Mouse (Mus musculus): Measurements from ENCODE around the gene Tmx2. TPM values are rescaled to one million over a fixed set of nuclear protein-coding genes. Genes with fewer than 3 reads are reported as not detected.
A peak's percentile ranks its signal among the peaks of the same experiment; 100 is the strongest.
"Not testable (repeated sequence)": the region's sequence is repeated elsewhere in the genome, so short reads cannot be mapped to it uniquely, and the experiment has no call there.

Gene Tmx2
- 161 and 193 TPM in 2 replicates for polyA plus RNA-seq (2014; fragmentation: Nextera tagmentation; extraction: Ambion mirVana)

DNA sequence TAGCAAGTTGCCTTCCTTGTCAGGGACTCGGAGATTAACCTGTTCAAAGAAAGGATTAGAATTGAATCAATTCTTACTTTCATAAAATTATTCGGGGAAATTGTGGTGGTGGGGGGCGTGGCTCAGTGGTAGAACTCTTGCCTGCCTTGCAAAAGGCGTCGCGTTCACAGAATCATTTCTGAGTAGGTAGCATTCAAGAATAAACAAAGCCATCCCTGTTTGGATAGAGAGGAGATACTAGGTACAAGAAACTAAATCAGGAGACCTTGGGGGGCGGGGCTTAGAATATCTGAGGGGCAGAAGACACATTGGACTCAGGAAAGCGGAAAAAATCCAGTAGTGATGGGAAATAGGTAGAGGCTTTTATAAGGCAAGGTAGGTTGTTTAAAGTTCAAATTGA is at the start of gene Tmx2:
TSS of gene Tmx2 (minus strand) at position 125 of the 400 bp plus-strand sequence.
- Histone ChIP-seq H3K4me2 (ENCODE audit: low read length) (peak within 1 kb of the TSS; percentile 85), H3K4me3 (ENCODE audit: control insufficient read depth in 1 of 2, insufficient read depth in 1 of 2, low read depth in 1 of 2, low read length in 2 of 2) (peak within 1 kb of the TSS; percentile 81 to 88), H3K9me3 (ENCODE audit: control insufficient read depth, low read length) (no peaks in the 10 kb centered on the region), H3K27ac (replicated peaks in 1 of 2; ENCODE audit: control insufficient read depth in 1 of 2, insufficient read depth in 1 of 2, low read depth in 2 of 2, low read length in 2 of 2) (peak within 1 kb of the TSS in 1 of 2 experiments; percentile 61; a peak in 2 of 4 replicates), H3K4me1 (ENCODE audit: control insufficient read depth in 2 of 2, insufficient read depth in 2 of 2, low read length in 2 of 2) (peaks cover 0 to 20% of the 10 kb centered on the region in 2 experiments; a peak in 2 of 4 replicates), H3K9ac (ENCODE audit: low read length) (peak within 1 kb of the TSS; percentile 87), H3K36me3 (ENCODE audit: control insufficient read depth, insufficient read depth, low read length) (peaks cover 38% of the 10 kb centered on the region), H3K27me3 (ENCODE audit: control insufficient read depth, insufficient read depth, low read length) (no peaks in the 10 kb centered on the region)
- no peak for ATAC-seq (ENCODE audit: insufficient number of reproducible peaks, insufficient read depth, low FRiP score, low read depth)
- 15% methylated on average over 8 of the region's 8 CpGs for WGBS

DNA sequence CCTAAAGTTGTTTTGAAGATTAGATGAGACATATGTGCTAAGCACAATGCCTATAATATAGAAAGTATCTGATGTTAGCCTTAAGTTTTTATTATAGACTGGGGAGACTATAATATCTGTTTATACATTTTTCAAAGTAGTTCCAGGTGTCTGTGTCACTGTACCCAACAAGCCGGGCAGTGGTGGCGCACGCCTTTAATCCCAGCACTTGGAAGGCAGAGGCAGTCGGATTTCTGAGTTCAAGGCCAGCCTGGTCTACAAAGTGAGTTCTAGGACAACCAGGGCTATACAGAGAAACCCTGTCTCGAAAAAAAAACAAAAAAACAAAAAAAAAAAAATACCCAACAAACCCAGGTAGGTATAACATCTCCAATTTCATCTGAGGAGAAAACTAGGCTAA is 49.3 kb upstream of the Tmx2 start:
- not testable (repeated sequence) for H3K27ac ChIP-seq (replicated peaks in 1 of 2; ENCODE audit: control insufficient read depth in 1 of 2, insufficient read depth in 1 of 2, low read depth in 2 of 2, low read length in 2 of 2); ATAC-seq (ENCODE audit: insufficient number of reproducible peaks, insufficient read depth, low FRiP score, low read depth); H3K27me3 ChIP-seq (ENCODE audit: control insufficient read depth, insufficient read depth, low read length); H3K9me3 ChIP-seq (ENCODE audit: control insufficient read depth, low read length); H3K4me2 ChIP-seq (ENCODE audit: low read length); H3K9ac ChIP-seq (ENCODE audit: low read length); H3K4me3 ChIP-seq (ENCODE audit: control insufficient read depth in 1 of 2, insufficient read depth in 1 of 2, low read depth in 1 of 2, low read length in 2 of 2)
- H3K4me1 ChIP-seq (ENCODE audit: control insufficient read depth in 2 of 2, insufficient read depth in 2 of 2, low read length in 2 of 2) = peaks cover 2 to 17% of the 10 kb centered on the region in 2 experiments; a peak in 3 of 4 replicates
- H3K36me3 ChIP-seq (ENCODE audit: control insufficient read depth, insufficient read depth, low read length) = peaks cover 28% of the 10 kb centered on the region
- 78% methylated on average over 5 of the region's 5 CpGs for WGBS

GRCm38 (mm10) chr2:84727172-84727858 is 48.4 kb upstream of the Tmx2 start, which contains the start of gene Clp1:
Gene Clp1, minus strand, starts transcription at chr2:84727350.
- peak; percentile 96 for ATAC-seq (ENCODE audit: insufficient number of reproducible peaks, insufficient read depth, low FRiP score, low read depth)
- H3K4me2 ChIP-seq (ENCODE audit: low read length) = peak within 1 kb of the TSS; percentile 96

GRCm38 (mm10) chr2:84726716-84727115 is 47.8 kb upstream of the Tmx2 start:
- no peaks in the 10 kb centered on the region for H3K27me3 ChIP-seq (ENCODE audit: control insufficient read depth, insufficient read depth, low read length)
- WGBS = 3% methylated on average over 9 of the region's 9 CpGs

More at GRCm38 (mm10) chr2:84727172-84727858, 48.4 kb upstream of the Tmx2 start, which contains the start of gene Clp1:
- H3K4me1 ChIP-seq (ENCODE audit: control insufficient read depth in 2 of 2, insufficient read depth in 2 of 2, low read length in 2 of 2) = peaks cover 2 to 17% of the 10 kb centered on the region in 2 experiments; a peak in 3 of 4 replicates
- H3K9me3 ChIP-seq (ENCODE audit: control insufficient read depth, low read length) = no peaks in the 10 kb centered on the region
- peaks cover 32% of the 10 kb centered on the region for H3K36me3 ChIP-seq (ENCODE audit: control insufficient read depth, insufficient read depth, low read length)
- peak within 1 kb of the TSS; percentile 66 to 71 for H3K4me3 ChIP-seq (ENCODE audit: control insufficient read depth in 1 of 2, insufficient read depth in 1 of 2, low read depth in 1 of 2, low read length in 2 of 2)
- no peaks in the 10 kb centered on the region for H3K27me3 ChIP-seq (ENCODE audit: control insufficient read depth, insufficient read depth, low read length)
- H3K9ac ChIP-seq (ENCODE audit: low read length) = peak within 1 kb of the TSS; percentile 81
- H3K27ac ChIP-seq (replicated peaks in 1 of 2; ENCODE audit: control insufficient read depth in 1 of 2, insufficient read depth in 1 of 2, low read depth in 2 of 2, low read length in 2 of 2) = peak within 1 kb of the TSS; percentile 86 to 90
- under 1% methylated on average over 39 of the region's 39 CpGs for WGBS

GRCm38 (mm10) chr2:84725770-84726169 is 46.8 kb upstream of the Tmx2 start:
- ATAC-seq (ENCODE audit: insufficient number of reproducible peaks, insufficient read depth, low FRiP score, low read depth) = no peak
- 89% methylated on average over 10 of the region's 10 CpGs for WGBS
- Histone ChIP-seq H3K27me3 (ENCODE audit: control insufficient read depth, insufficient read depth, low read length) (no peaks in the 10 kb centered on the region), H3K9ac (ENCODE audit: low read length) (no peak overlapping the region; the same call in 1 of the 2 replicates), H3K27ac (replicated peaks in 1 of 2; ENCODE audit: control insufficient read depth in 1 of 2, insufficient read depth in 1 of 2, low read depth in 2 of 2, low read length in 2 of 2) (no peak overlapping the region), H3K36me3 (ENCODE audit: control insufficient read depth, insufficient read depth, low read length) (peaks cover 32% of the 10 kb centered on the region), H3K4me2 (ENCODE audit: low read length) (no peak overlapping the region; the same call in 1 of the 2 replicates), H3K4me3 (ENCODE audit: control insufficient read depth in 1 of 2, insufficient read depth in 1 of 2, low read depth in 1 of 2, low read length in 2 of 2) (no peak overlapping the region), H3K9me3 (ENCODE audit: control insufficient read depth, low read length) (no peaks in the 10 kb centered on the region), H3K4me1 (ENCODE audit: control insufficient read depth in 2 of 2, insufficient read depth in 2 of 2, low read length in 2 of 2) (peaks cover 2 to 17% of the 10 kb centered on the region in 2 experiments; a peak in 3 of 4 replicates)

More at GRCm38 (mm10) chr2:84726716-84727115, 47.8 kb upstream of the Tmx2 start:
- Histone ChIP-seq H3K9me3 (ENCODE audit: control insufficient read depth, low read length) (no peaks in the 10 kb centered on the region), H3K4me2 (ENCODE audit: low read length) (peak overlapping the region; percentile 96), H3K9ac (ENCODE audit: low read length) (peak overlapping the region; percentile 81), H3K4me1 (ENCODE audit: control insufficient read depth in 2 of 2, insufficient read depth in 2 of 2, low read length in 2 of 2) (peaks cover 2 to 17% of the 10 kb centered on the region in 2 experiments; a peak in 3 of 4 replicates), H3K27ac (replicated peaks in 1 of 2; ENCODE audit: control insufficient read depth in 1 of 2, insufficient read depth in 1 of 2, low read depth in 2 of 2, low read length in 2 of 2) (peak overlapping the region in 1 of 2 experiments; percentile 90; a peak in 1 of 4 replicates), H3K36me3 (ENCODE audit: control insufficient read depth, insufficient read depth, low read length) (peaks cover 32% of the 10 kb centered on the region), H3K4me3 (ENCODE audit: control insufficient read depth in 1 of 2, insufficient read depth in 1 of 2, low read depth in 1 of 2, low read length in 2 of 2) (peak overlapping the region; percentile 61 to 71)
- ATAC-seq (ENCODE audit: insufficient number of reproducible peaks, insufficient read depth, low FRiP score, low read depth) = no peak

DNA sequence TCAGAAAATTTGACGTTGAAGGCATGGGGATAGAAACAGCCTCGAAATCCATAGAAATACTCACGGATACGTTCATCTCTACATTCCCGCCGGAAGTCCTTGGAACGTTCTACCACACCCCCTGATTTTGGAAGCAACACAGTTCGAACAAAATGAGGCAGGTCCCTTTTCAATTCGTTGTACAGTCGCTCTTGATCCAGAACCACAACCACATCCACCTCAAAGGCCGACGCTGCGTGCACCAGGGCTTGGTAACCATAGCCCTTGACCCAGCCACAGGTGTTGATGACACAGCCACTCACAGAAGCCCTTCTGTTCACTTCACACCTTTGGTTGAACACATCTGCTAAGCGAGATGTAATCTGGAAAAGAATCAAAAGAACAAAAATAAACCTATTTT is 44.9 kb upstream of the Tmx2 start:
- Histone ChIP-seq H3K27ac (replicated peaks in 1 of 2; ENCODE audit: control insufficient read depth in 1 of 2, insufficient read depth in 1 of 2, low read depth in 2 of 2, low read length in 2 of 2) (no peak overlapping the region), H3K4me3 (ENCODE audit: control insufficient read depth in 1 of 2, insufficient read depth in 1 of 2, low read depth in 1 of 2, low read length in 2 of 2) (no peak overlapping the region), H3K9ac (ENCODE audit: low read length) (no peak overlapping the region), H3K36me3 (ENCODE audit: control insufficient read depth, insufficient read depth, low read length) (peaks cover 32% of the 10 kb centered on the region), H3K27me3 (ENCODE audit: control insufficient read depth, insufficient read depth, low read length) (no peaks in the 10 kb centered on the region), H3K4me2 (ENCODE audit: low read length) (no peak overlapping the region), H3K9me3 (ENCODE audit: control insufficient read depth, low read length) (no peaks in the 10 kb centered on the region), H3K4me1 (ENCODE audit: control insufficient read depth in 2 of 2, insufficient read depth in 2 of 2, low read length in 2 of 2) (peaks cover 2 to 17% of the 10 kb centered on the region in 2 experiments; a peak in 3 of 4 replicates)
- no peak for ATAC-seq (ENCODE audit: insufficient number of reproducible peaks, insufficient read depth, low FRiP score, low read depth)
- 91% methylated on average over 14 of the region's 14 CpGs for WGBS

DNA sequence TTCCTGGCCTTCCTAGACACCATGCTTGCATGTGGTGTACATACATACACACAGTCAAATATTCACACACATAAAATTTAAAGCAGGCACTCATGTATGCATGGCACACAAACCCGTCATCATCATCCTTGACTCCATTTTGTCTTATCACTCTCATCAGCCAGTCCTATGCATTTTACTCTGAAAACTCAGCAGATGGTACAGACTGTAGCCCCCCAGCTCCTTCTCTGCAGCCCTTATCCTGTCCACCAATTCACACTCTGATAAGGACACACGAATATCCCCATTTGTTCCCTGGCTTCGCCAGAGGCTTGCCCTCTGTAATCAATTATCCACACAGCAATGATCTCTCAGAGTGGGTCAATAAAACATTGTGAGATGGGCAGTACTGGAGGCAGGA is 42.2 kb upstream of the Tmx2 start:
- Histone ChIP-seq H3K4me2 (ENCODE audit: low read length) (no peak overlapping the region), H3K36me3 (ENCODE audit: control insufficient read depth, insufficient read depth, low read length) (peaks cover 32% of the 10 kb centered on the region), H3K9ac (ENCODE audit: low read length) (no peak overlapping the region), H3K9me3 (ENCODE audit: control insufficient read depth, low read length) (no peaks in the 10 kb centered on the region), H3K4me1 (ENCODE audit: control insufficient read depth in 2 of 2, insufficient read depth in 2 of 2, low read length in 2 of 2) (peaks cover 0 to 12% of the 10 kb centered on the region in 2 experiments; a peak in 3 of 4 replicates), H3K4me3 (ENCODE audit: control insufficient read depth in 1 of 2, insufficient read depth in 1 of 2, low read depth in 1 of 2, low read length in 2 of 2) (no peak overlapping the region), H3K27ac (replicated peaks in 1 of 2; ENCODE audit: control insufficient read depth in 1 of 2, insufficient read depth in 1 of 2, low read depth in 2 of 2, low read length in 2 of 2) (no peak overlapping the region), H3K27me3 (ENCODE audit: control insufficient read depth, insufficient read depth, low read length) (no peaks in the 10 kb centered on the region)
- 62% methylated on average over 3 of the region's 3 CpGs for WGBS
- no peak for ATAC-seq (ENCODE audit: insufficient number of reproducible peaks, insufficient read depth, low FRiP score, low read depth)

Measured in heart, embryonic 14.5 days (tissue).